Mouse (Mus musculus) ovary, postnatal 36 days (tissue): ENCODE data around the gene Tdpoz1.
"Not testable (repeated sequence)": the region's sequence is repeated elsewhere in the genome, so short reads cannot be mapped to it uniquely, and the experiment has no call there.

ENCODE experiments used
- DNase-seq: peaks from one replicate; pipeline ENCODE4 v3.0.0; 2022; ENCODE audit warnings: low spot score, mixed read lengths

Gene Tdpoz1

GRCm38 (mm10) chr3:93676210-93676609 is at the start of gene Tdpoz1:
Gene Tdpoz1 (minus strand): TSS chr3:93676310.
- not testable (repeated sequence) for DNase-seq

- DNase-seq: not testable (repeated sequence)
Measured at GRCm38 (mm10) chr3:93708969-93709637, 33.0 kb upstream of the Tdpoz1 start.

GRCm38 (mm10) chr3:93692970-93693369 is 16.9 kb upstream of the Tdpoz1 start, which contains the start of gene Gm37596:
Gene Gm37596 (minus strand): TSS chr3:93693070.
- DNase-seq: not testable (repeated sequence)

GRCm38 (mm10) chr3:93670805-93671503 is 5.2 kb downstream of the Tdpoz1 start:
- not testable (repeated sequence) for DNase-seq

- DNase-seq: no peak
Measured at GRCm38 (mm10) chr3:93654260-93654659, 21.9 kb downstream of the Tdpoz1 start.

- no peak for DNase-seq
Measured at GRCm38 (mm10) chr3:93652586-93652985, 23.5 kb downstream of the Tdpoz1 start, which contains the start of gene Tdpoz2. Gene Tdpoz2 (minus strand): TSS chr3:93652686.

GRCm38 (mm10) chr3:93630917-93631714 is 45.0 kb downstream of the Tdpoz1 start:
- DNase-seq: not testable (repeated sequence)
